In the genomic region with DNA sequence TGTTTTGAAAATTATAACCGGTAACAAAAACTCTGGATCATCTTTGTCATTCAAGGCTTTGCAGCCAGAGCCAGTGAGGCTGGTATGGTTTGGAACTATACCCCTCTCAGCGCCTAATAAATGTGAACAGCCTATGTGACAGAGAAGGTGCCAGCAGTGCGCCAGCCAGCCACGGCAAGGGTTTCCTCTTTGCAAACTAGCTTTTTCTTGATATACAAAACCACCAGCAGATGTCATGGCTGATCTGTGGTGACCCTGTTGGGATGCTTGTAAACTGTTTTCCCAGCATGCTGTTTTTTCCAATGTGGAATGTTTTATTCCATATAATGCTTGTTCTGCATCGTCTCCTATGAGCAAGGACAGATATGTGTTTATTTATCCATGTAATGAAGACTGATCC, we compare ENCODE assay signal across 9 mouse cellular contexts. TPM values are rescaled to one million over a fixed set of nuclear protein-coding genes. Genes with fewer than 3 reads are reported as not detected.
DNase-seq lines count a peak whose midpoint lies in the region; TF ChIP-seq lines count a peak whose summit lies in the region.
"Had no signal": no experiment of that assay in that cellular context is flagged by ENCODE, and none has a peak within 500 bp of the region (broad histone marks: within the 10 kb centered on the region; RNA-seq: fewer than 3 reads in every experiment).

No protein-coding gene starts in this region.

- no peak for TF ChIP-seq POLR2A in cerebellum, adult 2 months (IDR thresholded peaks at IDR 0.05; ENCODE audit: borderline replicate concordance, insufficient read depth, low read length)

- no peaks in the 10 kb centered on the region for H3K27me3 ChIP-seq in cerebellum, adult 2 months (ENCODE audit: control insufficient read depth, insufficient read depth, low read length)

- 33% methylated on average over 5 of the region's 5 CpGs for WGBS in cerebellum, adult 2 months

- peak; percentile 8 to 28 for DNase-seq in layer of hippocampus, postnatal 14 days (ENCODE audit: low spot score in 2 of 2)
- DNase-seq in layer of hippocampus, postnatal 36 days: no peak
- peak; percentile 15 for DNase-seq in R1 (ENCODE audit: low read depth, low spot score)
- DNase-seq in cerebellum, adult 2 months: peak; percentile 18 to 43
- DNase-seq in left cerebral cortex, postnatal 4 days: peak; percentile 34
- no peak for DNase-seq in urinary bladder, postnatal 10 days (ENCODE audit: low spot score)
- DNase-seq in adrenal gland, adult 18-20 months (ENCODE audit: low spot score in 2 of 2): no peak
- DNase-seq: gastrocnemius, postnatal 25 days; kidney, adult 2 months had no signal

- no peak overlapping the region for H3K4me3 ChIP-seq in cerebellum, adult 2 months (replicated peaks; ENCODE audit: insufficient read depth, low read depth, low read length)

- no peak overlapping the region for H3K27ac ChIP-seq in cerebellum, adult 2 months (ENCODE audit: insufficient read depth, low read length)

- H3K4me1 ChIP-seq in cerebellum, adult 2 months (ENCODE audit: control insufficient read depth, insufficient read depth, low read length): no peaks in the 10 kb centered on the region

- intact Hi-C loops in left cerebral cortex, postnatal 4 days (cut with DNase I): loop anchor here (5.0 kb wide), 1 partner anchor 172 kb away; a partner anchor contains a TSS

- peak; percentile 30; the same call in 1 of the 2 replicates for TF ChIP-seq CTCF in cerebellum, adult 2 months (IDR thresholded peaks at IDR 0.05; ENCODE audit: borderline replicate concordance, insufficient read depth, low read depth, low read length)

RNA-seq across cellular contexts. Expression of a gene that starts 30.0 kb away (rescaled TPM):
- 10 to 100 TPM; 11.9 to 12.1 TPM for total RNA-seq in layer of hippocampus, postnatal 14 days (2021)
- 10 to 100 TPM; 13.4 TPM for total RNA-seq in layer of hippocampus, postnatal 36 days (2021)
- polyA plus RNA-seq in cerebellum, adult 2 months (2012; rRNA removed): 23.8 and 24.6 TPM in 2 replicates
- total RNA-seq in left cerebral cortex, postnatal 4 days (2021): 10 to 100 TPM; 23.9 to 26.6 TPM
- 10 to 100 TPM; 10.6 to 13.6 TPM for total RNA-seq in adrenal gland, adult 18-20 months (2021)

Comparison
In these comparisons a context has a peak if more than half of its experiments do, and no peak if none do; other contexts are left out.
1. DNase-seq: peak in layer of hippocampus, postnatal 14 days (2 of 2), R1 (single experiment), cerebellum, adult 2 months (2 of 2) and left cerebral cortex, postnatal 4 days (single experiment); none in layer of hippocampus, postnatal 36 days (0 of 2), urinary bladder, postnatal 10 days (single experiment) and adrenal gland, adult 18-20 months (0 of 2).